Mouse (Mus musculus): ENCODE results near the gene Lamp5. TPM values are rescaled to one million over a fixed set of nuclear protein-coding genes. Genes with fewer than 3 reads are reported as not detected.

Gene Lamp5
- total RNA-seq (2021): not detected in 2 replicates
- long read RNA-seq, experiment 1: 0 reads
- long read RNA-seq, experiment 2: 0 reads

- no peak for DNase-seq
These were observed at the start of gene Lamp5 for GRCm38 (mm10) chr2:136051688-136052289. TSS of gene Lamp5 (plus strand) at chr2:136052239.

- DNase-seq: no peak
These were observed 48.2 kb upstream of the Lamp5 start for GRCm38 (mm10) chr2:136003836-136004235.

GRCm38 (mm10) chr2:136006280-136006679 is 45.8 kb upstream of the Lamp5 start:
- no peak for DNase-seq

DNA sequence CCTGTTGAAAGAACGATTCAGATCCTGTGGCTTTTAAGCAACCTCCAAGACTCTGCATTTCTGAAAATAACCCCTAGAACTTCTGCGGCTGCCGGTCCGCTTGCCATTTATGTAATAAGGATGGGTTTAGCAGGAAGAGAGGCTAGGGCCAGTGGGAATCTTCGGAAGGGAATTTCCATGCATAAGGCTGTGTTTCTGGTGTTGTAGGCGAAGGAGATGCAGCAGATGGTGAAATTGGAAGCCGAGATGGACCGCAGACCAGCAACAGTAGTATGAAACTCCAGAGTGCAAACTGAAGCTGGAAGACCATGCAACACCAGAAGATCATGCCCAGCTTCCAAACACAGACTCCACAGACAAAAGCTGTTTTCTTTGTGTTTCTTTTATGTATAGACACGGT is 39.3 kb upstream of the Lamp5 start:
- DNase-seq: no peak

- no peak for DNase-seq
These were observed 3.6 kb upstream of the Lamp5 start for GRCm38 (mm10) chr2:136048464-136048863.

DNA sequence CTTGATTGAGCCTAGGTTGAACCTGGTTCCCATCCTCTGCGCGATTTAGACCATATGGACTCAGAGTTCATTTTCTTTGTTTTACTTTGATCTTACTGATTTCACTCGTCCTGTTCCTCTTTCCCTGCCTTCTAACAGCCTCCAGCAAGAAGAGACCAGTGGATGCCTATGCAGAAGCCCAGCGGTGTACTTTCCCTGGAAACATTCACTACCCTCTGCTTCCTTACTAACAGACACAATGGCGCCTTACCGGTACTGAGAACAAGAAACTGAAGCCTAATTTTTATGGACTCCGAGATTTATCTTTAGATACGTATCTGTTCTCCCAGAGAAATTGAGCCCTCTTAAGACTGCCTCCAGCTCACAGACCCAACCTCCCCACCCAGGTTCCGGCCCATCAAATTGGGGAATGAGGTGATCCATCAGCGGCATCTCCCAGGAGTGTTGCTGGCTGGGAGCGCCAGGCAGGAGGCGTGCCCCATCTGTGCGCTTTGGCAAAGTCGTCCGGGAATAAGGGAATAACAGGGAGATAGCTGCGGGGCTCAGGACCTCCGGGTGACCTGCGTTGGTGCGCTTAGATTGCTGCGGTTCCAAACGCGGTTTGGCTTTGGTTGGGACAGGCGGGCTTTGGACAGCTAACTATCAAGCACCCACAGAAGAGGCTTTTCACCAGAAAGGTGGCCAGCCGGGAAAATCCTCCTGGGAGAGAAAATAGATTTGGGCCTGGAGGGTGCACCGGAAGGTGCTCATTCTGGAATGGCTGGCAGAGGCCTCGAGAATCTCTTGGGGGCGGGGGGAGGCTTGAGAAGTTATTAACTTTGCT is 1.0 kb upstream of the Lamp5 start:
- peak; percentile 6 for DNase-seq

- DNase-seq: peak; percentile 26
These were observed 5.9 kb downstream of the Lamp5 start for GRCm38 (mm10) chr2:136057861-136058331.

- no peak for DNase-seq
These were observed 6.4 kb downstream of the Lamp5 start for GRCm38 (mm10) chr2:136058398-136058797.

GRCm38 (mm10) chr2:136059029-136059669 is 7.1 kb downstream of the Lamp5 start:
- DNase-seq: no peak

DNA sequence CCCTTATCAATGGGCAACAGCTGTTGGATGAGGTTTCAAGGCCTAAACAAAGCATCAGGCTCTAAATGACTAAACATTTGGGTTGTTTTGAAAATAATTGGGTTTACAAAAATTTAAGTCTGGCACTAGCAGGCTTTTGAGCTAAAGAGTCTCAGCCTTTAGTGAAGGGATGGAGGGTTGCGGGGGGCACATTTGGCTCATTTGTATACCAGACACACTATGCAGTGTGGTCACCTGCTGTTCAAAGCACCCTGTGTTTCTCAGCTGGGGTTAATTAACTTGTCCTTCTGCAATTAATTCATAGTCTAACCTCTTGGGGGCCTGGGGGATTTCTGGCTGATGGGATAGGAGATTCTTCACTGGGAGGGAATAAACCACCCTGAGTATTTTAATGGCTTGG is 12.3 kb downstream of the Lamp5 start:
- no peak for DNase-seq

- no peak for DNase-seq
These were observed 43.9 kb downstream of the Lamp5 start for GRCm38 (mm10) chr2:136095978-136096377.

GRCm38 (mm10) chr2:136097143-136097542 is 45.1 kb downstream of the Lamp5 start:
- DNase-seq: no peak

GRCm38 (mm10) chr2:136107597-136107996 is 55.6 kb downstream of the Lamp5 start:
- no peak for DNase-seq

DNA sequence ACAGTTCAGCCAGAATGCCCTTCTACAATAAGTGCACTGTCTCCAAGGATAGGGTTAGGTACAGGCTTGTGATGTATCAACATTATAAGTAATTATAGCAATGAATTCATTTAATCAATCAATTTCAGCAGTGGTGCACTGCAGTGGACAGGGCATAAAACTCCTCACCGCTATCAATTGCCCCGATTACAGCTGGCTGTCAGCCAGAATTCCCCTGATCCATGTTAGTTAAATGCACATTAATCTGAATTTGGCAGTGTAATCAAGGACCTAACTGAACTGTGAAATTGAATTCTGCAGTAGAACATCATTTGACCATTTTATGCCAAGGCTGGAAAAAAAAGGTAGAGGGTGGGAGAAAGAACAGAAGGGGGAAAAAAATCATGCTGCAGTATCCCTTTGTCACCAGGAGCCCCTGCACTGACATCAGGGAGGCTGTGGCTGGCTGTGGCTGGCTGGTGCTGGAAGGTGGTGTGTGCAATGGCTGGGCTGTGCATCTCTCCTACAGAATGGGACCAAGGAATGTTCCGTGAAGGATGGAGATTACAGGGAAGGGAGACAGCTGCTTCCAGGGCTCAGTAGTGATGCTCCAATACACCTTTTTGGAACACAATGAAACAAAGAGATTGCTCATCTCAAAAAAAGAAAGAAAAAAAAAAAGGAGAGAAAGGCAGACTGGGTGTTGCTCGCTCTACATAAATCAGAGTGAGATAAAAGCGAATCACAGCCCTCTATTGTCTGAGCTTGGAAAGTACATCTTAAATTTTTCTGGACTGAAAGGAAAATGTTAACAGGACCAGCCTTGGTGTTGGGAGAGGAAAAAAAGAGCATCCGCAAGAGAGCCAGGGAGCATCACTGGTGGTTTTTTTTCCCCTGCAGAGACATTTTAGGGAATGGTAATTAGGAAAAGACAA is 56.3 kb downstream of the Lamp5 start:
- no peak for DNase-seq

GRCm38 (mm10) chr2:136109038-136109363 is 57.0 kb downstream of the Lamp5 start:
- no peak for DNase-seq

- no peak for DNase-seq
These were observed 61.3 kb downstream of the Lamp5 start for GRCm38 (mm10) chr2:136113374-136113773.

DNA sequence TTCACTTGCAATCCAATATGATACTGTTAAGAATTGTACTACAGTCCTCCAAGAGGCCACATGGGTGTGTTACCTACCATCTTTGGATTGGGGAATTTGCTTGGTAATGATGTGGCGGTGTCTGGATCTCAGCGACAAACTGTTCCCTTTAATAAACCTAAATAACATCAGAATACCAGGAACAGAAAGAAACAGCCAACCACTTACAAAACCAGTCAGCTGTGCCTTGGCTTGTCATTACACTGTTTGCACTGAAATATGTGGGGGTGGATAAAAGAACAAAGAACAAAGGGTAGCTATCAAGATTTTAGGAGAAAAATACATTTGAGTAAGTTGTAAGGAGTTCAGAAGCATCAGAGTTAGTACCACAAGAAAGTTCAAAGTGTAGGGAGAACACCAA is 66.0 kb downstream of the Lamp5 start:
- no peak for DNase-seq

All from adrenal gland, postnatal 14 days (tissue).